Mouse (Mus musculus): ENCODE measurements around the gene Cass4.

GRCm38 (mm10) chr2:172458496-172458895 is 64.9 kb downstream of the Cass4 start, which contains the start of gene Gcnt7:
- TF ChIP-seq POLR2AphosphoS2 (IDR thresholded peaks at IDR 0.05; ENCODE audit: low read depth, low read length) (no peak), MXI1 (IDR thresholded peaks at IDR 0.05; ENCODE audit: low read depth, low read length) (no peak), CTCF (conservative IDR thresholded peaks at IDR 0.05 in 1 of 2, IDR thresholded peaks at IDR 0.05 in 1 of 2; ENCODE audit: low read depth in 2 of 2, low read length in 2 of 2) (no peak), ZNF384 (IDR thresholded peaks at IDR 0.05; ENCODE audit: low read depth, low read length) (no peak), POLR2A (IDR thresholded peaks at IDR 0.05; ENCODE audit: low read depth, low read length) (no peak), CHD1 (IDR thresholded peaks at IDR 0.05; ENCODE audit: low read depth, low read length) (no peak), MAFK (IDR thresholded peaks at IDR 0.05; ENCODE audit: insufficient replicate concordance, low read length) (no peak), NRF1 (IDR thresholded peaks at IDR 0.05; ENCODE audit: low read depth, low read length) (no peak), RCOR1 (conservative IDR thresholded peaks at IDR 0.05; ENCODE audit: low read depth, low read length) (no peak), SMC3 (IDR thresholded peaks at IDR 0.05; ENCODE audit: low read depth, low read length) (no peak), ZC3H11A (IDR thresholded peaks at IDR 0.05; ENCODE audit: low read depth, low read length) (no peak), MAZ (IDR thresholded peaks at IDR 0.05; ENCODE audit: low read depth, low read length) (no peak)

All from CH12.LX (cell line).